Mouse (Mus musculus) MEL (cell line): Measurements from ENCODE around the gene Slc35c1. TPM values are rescaled to one million over a fixed set of nuclear protein-coding genes. Genes with fewer than 3 reads are reported as not detected.

Source experiments
- DNase-seq: peaks from one replicate; pipeline ENCODE4 v3.0.0; 2011; ENCODE audit warnings: low read depth, low spot score
- H3K27ac ChIP-seq: 2 replicates; pipeline ENCODE4 v1.5.1; 2012; ENCODE audit warnings: low read depth, mild to moderate bottlenecking, control low read depth, low read length, moderate library complexity; ENCODE audit not compliant: control insufficient read depth
- H3K27me3 ChIP-seq, 2 experiments: fragments of 150-350 bp in 1 of 2; sonication (generic) in 1 of 2; 2 replicates each; pipeline ENCODE4 v1.6.1; 2012; ENCODE audit warnings: low read length in 2 of 2, mild to moderate bottlenecking in 2 of 2, improper control_type of control experiment in 1 of 2, moderate library complexity in 1 of 2; ENCODE audit not compliant: insufficient read depth in 2 of 2, control insufficient read depth in 1 of 2
- H3K36me3 ChIP-seq, 2 experiments: 2 replicates each; pipeline ENCODE4 v1.6.1; 2012 to 2014; ENCODE audit warnings: low read length in 2 of 2, improper control_type of control experiment in 1 of 2, inconsistent platforms in 1 of 2, mild to moderate bottlenecking in 1 of 2; ENCODE audit not compliant: insufficient read depth in 2 of 2, control insufficient read depth in 1 of 2
- H3K4me1 ChIP-seq, 2 experiments: fragments of 150-350 bp in 1 of 2; sonication (generic) in 1 of 2; 2 replicates each; pipeline ENCODE4 v1.6.1; 2012; ENCODE audit warnings: low read length in 2 of 2, improper control_type of control experiment in 1 of 2, mild to moderate bottlenecking in 1 of 2; ENCODE audit not compliant: insufficient read depth in 2 of 2, control insufficient read depth in 1 of 2
- H3K4me3 ChIP-seq, 2 experiments: fragments of 150-350 bp in 1 of 2; sonication (generic) in 1 of 2; 2 replicates each; pipeline ENCODE4 v1.5.1; 2012; ENCODE audit warnings: low read depth in 2 of 2, low read length in 2 of 2, mild to moderate bottlenecking in 2 of 2, moderate library complexity in 2 of 2, control low read depth in 1 of 2, improper control_type of control experiment in 1 of 2; ENCODE audit not compliant: control insufficient read depth in 1 of 2, insufficient read depth in 1 of 2
- H3K79me2 ChIP-seq: 2 replicates; pipeline ENCODE4 v1.6.1; 2012; ENCODE audit warnings: mild to moderate bottlenecking, low read length, moderate library complexity; ENCODE audit not compliant: control insufficient read depth, poor library complexity, insufficient read depth
- H3K9ac ChIP-seq: 2 replicates; pipeline ENCODE4 v1.6.1; 2012; ENCODE audit warnings: low read depth, mild to moderate bottlenecking, control low read depth, low read length, moderate library complexity; ENCODE audit not compliant: control insufficient read depth, poor library complexity, severe bottlenecking
- H3K9me3 ChIP-seq: fragments of 150-350 bp; sonication (generic); replicated peaks from 2 replicates; pipeline ENCODE4 v1.6.1; 2012; ENCODE audit warnings: mild to moderate bottlenecking, low read length, improper control_type of control experiment, moderate library complexity; ENCODE audit not compliant: insufficient read depth
- BHLHE40 ChIP-seq: IDR thresholded peaks from 2 replicates; pipeline ENCODE4 v1.6.1; 2012; ENCODE audit warnings: low read depth, mild to moderate bottlenecking, inconsistent platforms, low read length, improper control_type of control experiment, borderline replicate concordance
- CTCF ChIP-seq, 3 experiments: IDR thresholded peaks in 2 of 3; conservative IDR thresholded peaks in 1 of 3; 2 replicates each; pipeline ENCODE4 v1.5.1; 2011 to 2012; ENCODE audit warnings: low read length in 3 of 3, low read depth in 2 of 3, mild to moderate bottlenecking in 2 of 3, improper control_type of control experiment in 1 of 3, inconsistent platforms in 1 of 3, mixed read lengths in 1 of 3, moderate library complexity in 1 of 3; ENCODE audit not compliant: control insufficient read depth in 1 of 3, insufficient read depth in 1 of 3, poor library complexity in 1 of 3, severe bottlenecking in 1 of 3
- E2F4 ChIP-seq: IDR thresholded peaks from 2 replicates; pipeline ENCODE4 v1.6.1; 2011; ENCODE audit warnings: low read depth, low read length, improper control_type of control experiment, borderline replicate concordance
- EP300 ChIP-seq, 2 experiments: IDR thresholded peaks; 2 replicates each; pipeline ENCODE4 v1.6.1; 2011; ENCODE audit warnings: improper control_type of control experiment in 2 of 2, low read length in 2 of 2, low read depth in 1 of 2, mild to moderate bottlenecking in 1 of 2
- GATA1 ChIP-seq: IDR thresholded peaks from 2 replicates; pipeline ENCODE4 v1.6.1; 2011; ENCODE audit warnings: low read depth, low read length, improper control_type of control experiment
- MYC ChIP-seq: IDR thresholded peaks from 2 replicates; pipeline ENCODE4 v1.6.1; 2011; ENCODE audit warnings: low read depth, mild to moderate bottlenecking, low read length, improper control_type of control experiment, moderate library complexity
- NELFE ChIP-seq: IDR thresholded peaks from 2 replicates; pipeline ENCODE4 v1.6.1; 2011; ENCODE audit warnings: low read depth, low read length, improper control_type of control experiment
- POLR2AphosphoS5 ChIP-seq: IDR thresholded peaks from 2 replicates; pipeline ENCODE4 v1.6.1; 2012; ENCODE audit warnings: low read depth, borderline replicate concordance, mild to moderate bottlenecking, inconsistent platforms, low read length, moderate library complexity, mixed read lengths
- RCOR1 ChIP-seq: IDR thresholded peaks from 2 replicates; pipeline ENCODE4 v1.6.1; 2012; ENCODE audit warnings: low read depth, mild to moderate bottlenecking, inconsistent platforms, low read length, improper control_type of control experiment
- SIN3A ChIP-seq: IDR thresholded peaks from 2 replicates; pipeline ENCODE4 v1.6.1; 2012; ENCODE audit warnings: low read length, improper control_type of control experiment, inconsistent platforms
- USF1 ChIP-seq: IDR thresholded peaks from 2 replicates; pipeline ENCODE4 v1.6.1; 2014; ENCODE audit warnings: low read depth, mild to moderate bottlenecking, inconsistent platforms, low read length, improper control_type of control experiment, moderate library complexity
- USF2 ChIP-seq, 2 experiments: IDR thresholded peaks; 2 replicates each; pipeline ENCODE4 v1.6.1; 2011 to 2012; ENCODE audit warnings: improper control_type of control experiment in 2 of 2, low read length in 2 of 2, borderline replicate concordance in 1 of 2, inconsistent platforms in 1 of 2, low read depth in 1 of 2, mild to moderate bottlenecking in 1 of 2; ENCODE audit not compliant: insufficient read depth in 1 of 2
- ZKSCAN1 ChIP-seq: IDR thresholded peaks from 2 replicates; pipeline ENCODE4 v1.6.1; 2012; ENCODE audit warnings: low read depth, mild to moderate bottlenecking, inconsistent platforms, low read length, improper control_type of control experiment, moderate library complexity
- ZNF384 ChIP-seq: IDR thresholded peaks from 2 replicates; pipeline ENCODE4 v1.6.1; 2012; ENCODE audit warnings: low read depth, mild to moderate bottlenecking, inconsistent platforms, low read length, improper control_type of control experiment
- polyA plus RNA-seq, 2 experiments: library from polyadenylated mRNA; stranded (reverse) in 1 of 2; unstranded in 1 of 2; fragments of >175 nt in 1 of 2; fragments of >200 nt in 1 of 2; gene quantifications; 2 replicates each; pipeline versions ENCODE4 v1.2.1 to v1.2.4; 2012; ENCODE audit warnings: low replicate concordance in 2 of 2, low read depth in 1 of 2; ENCODE audit not compliant: insufficient read length in 2 of 2, insufficient read depth in 1 of 2, missing spikeins in 1 of 2
- total RNA-seq: library from RNA; depleted of rRNA; stranded (reverse); fragments of 300-350 nt; gene quantifications from 2 replicates; pipeline ENCODE4 v1.2.3, GENCODE M21; 2012

The Slc35c1 gene
- total and polyA plus RNA-seq, 3 experiments = 16.8 to 64.5 TPM; not detected in 1

DNA sequence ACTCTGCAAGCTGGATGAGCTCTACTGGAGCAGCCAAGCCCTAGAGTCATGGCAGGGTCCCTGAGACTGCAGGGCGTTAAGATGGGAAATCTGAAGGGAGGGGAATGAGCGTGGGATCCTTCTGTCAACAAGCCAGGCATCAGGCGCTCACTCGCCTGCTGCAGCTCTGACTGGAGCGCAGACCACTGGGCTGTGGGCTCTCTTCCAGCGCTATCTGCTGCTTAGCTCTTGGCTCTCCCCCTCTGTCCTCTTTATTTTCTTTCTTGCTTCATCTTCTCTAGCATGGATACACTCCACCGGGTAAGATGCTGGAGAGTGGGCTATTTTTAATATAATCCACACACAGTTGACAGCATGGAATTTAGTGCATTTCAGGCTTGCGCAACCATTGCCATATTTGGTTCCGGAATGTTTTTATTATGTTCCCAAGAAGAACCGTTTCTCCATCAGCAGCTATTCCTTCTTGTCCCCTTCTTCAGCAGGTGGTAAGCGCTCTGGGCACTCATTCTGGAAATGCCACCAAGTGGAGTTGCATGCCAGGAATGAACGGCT lies 31.7 kb upstream of the Slc35c1 start:
- Histone ChIP-seq H3K9ac (no peak overlapping the region), H3K36me3 (no peaks in the 10 kb centered on the region), H3K27me3 (peaks cover 5 to 13% of the 10 kb centered on the region in 2 experiments), H3K4me3 (no peak overlapping the region), H3K9me3 (no peaks in the 10 kb centered on the region), H3K4me1 (no peaks in the 10 kb centered on the region), H3K27ac (no peak overlapping the region), H3K79me2 (no peaks in the 10 kb centered on the region)
- TF ChIP-seq POLR2AphosphoS5 (no peak), E2F4 (no peak), ZKSCAN1 (no peak), EP300 (IDR thresholded peaks at IDR 0.05; ENCODE audit: low read depth in 1 of 2, low read length in 2 of 2) (no peak), GATA1 (no peak), NELFE (no peak), RCOR1 (no peak), CTCF (IDR thresholded peaks at IDR 0.05 in 2 of 3, conservative IDR thresholded peaks at IDR 0.05 in 1 of 3; ENCODE audit: control insufficient read depth in 1 of 3, insufficient read depth in 1 of 3, low read depth in 2 of 3, low read length in 3 of 3, poor library complexity in 1 of 3, severe bottlenecking in 1 of 3) (no peak), USF2 (IDR thresholded peaks at IDR 0.05; ENCODE audit: borderline replicate concordance in 1 of 2, insufficient read depth in 1 of 2, low read depth in 1 of 2, low read length in 2 of 2) (no peak), SIN3A (no peak), MYC (no peak)
- no peak for DNase-seq

- Histone ChIP-seq H3K4me3 (no peak overlapping the region), H3K79me2 (no peaks in the 10 kb centered on the region), H3K27me3 (peaks cover 5 to 9% of the 10 kb centered on the region in 2 experiments), H3K36me3 (no peaks in the 10 kb centered on the region), H3K27ac (no peak overlapping the region)
- no peak for DNase-seq
- TF ChIP-seq ZNF384 (no peak), CTCF (IDR thresholded peaks at IDR 0.05 in 2 of 3, conservative IDR thresholded peaks at IDR 0.05 in 1 of 3; ENCODE audit: control insufficient read depth in 1 of 3, insufficient read depth in 1 of 3, low read depth in 2 of 3, low read length in 3 of 3, poor library complexity in 1 of 3, severe bottlenecking in 1 of 3) (no peak), USF1 (no peak), BHLHE40 (no peak)
- TF ChIP-seq, all 39 proteins: peak for 0
- Histone ChIP-seq H3K9ac (no peak overlapping the region), H3K4me1 (peaks cover 0 to 3% of the 10 kb centered on the region in 2 experiments; a peak in 1 of 4 replicates), H3K9me3 (no peaks in the 10 kb centered on the region)
Observed at GRCm38 (mm10) chr2:92490541-92490940, 30.2 kb upstream of the Slc35c1 start.
